Mouse (Mus musculus) gastrocnemius, postnatal 25 days (tissue): Measurements from ENCODE around the gene Per2. TPM values are rescaled to one million over a fixed set of nuclear protein-coding genes. Genes with fewer than 3 reads are reported as not detected.

ENCODE experiments used
- DNase-seq: peaks from one replicate; pipeline ENCODE4 v3.0.0; 2022
- total RNA-seq, 2 experiments: library from RNA; stranded (reverse); gene quantifications; 1 replicate in 1 of 2; 2 replicates in 1 of 2; pipeline ENCODE4 v1.2.3; 2021

The Per2 gene
- total RNA-seq, 2 experiments from 2014 or later, result 0.97 to 7.1 TPM

GRCm38 (mm10) chr1:91460069-91460468 is 945 bp upstream of the Per2 start:
- no peak for DNase-seq

- peak; percentile 72 for DNase-seq
Measured at GRCm38 (mm10) chr1:91458223-91458861, 782 bp downstream of the Per2 start.

- DNase-seq, result no peak
Measured at GRCm38 (mm10) chr1:91457698-91458097, 1.4 kb downstream of the Per2 start.

GRCm38 (mm10) chr1:91457116-91457515 is 2.0 kb downstream of the Per2 start:
- no peak for DNase-seq

DNA sequence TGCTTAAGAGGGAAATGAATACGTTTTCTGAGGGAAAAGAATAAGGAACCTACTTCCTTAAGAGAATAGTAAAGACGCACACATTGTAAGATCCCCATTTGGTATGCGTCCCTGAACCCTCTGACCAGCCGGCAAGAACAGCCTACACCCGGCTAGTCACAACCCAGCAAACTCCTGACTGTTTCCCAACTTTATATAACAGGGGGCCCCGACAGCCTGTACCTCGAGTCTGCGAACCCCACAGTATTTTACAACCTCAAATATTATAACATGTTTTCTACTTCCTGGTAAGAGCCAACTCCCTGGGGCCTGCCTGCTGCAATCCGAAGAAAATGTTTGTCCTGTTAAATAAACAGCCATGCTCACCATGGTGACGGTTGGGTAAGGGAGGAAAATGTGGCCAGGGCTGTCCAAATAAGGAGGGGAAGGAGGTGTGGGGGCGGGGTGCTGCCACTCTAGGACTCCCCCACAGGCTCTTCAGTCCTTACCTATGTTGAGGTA is 2.8 kb downstream of the Per2 start:
- DNase-seq, result peak; percentile 69

DNA sequence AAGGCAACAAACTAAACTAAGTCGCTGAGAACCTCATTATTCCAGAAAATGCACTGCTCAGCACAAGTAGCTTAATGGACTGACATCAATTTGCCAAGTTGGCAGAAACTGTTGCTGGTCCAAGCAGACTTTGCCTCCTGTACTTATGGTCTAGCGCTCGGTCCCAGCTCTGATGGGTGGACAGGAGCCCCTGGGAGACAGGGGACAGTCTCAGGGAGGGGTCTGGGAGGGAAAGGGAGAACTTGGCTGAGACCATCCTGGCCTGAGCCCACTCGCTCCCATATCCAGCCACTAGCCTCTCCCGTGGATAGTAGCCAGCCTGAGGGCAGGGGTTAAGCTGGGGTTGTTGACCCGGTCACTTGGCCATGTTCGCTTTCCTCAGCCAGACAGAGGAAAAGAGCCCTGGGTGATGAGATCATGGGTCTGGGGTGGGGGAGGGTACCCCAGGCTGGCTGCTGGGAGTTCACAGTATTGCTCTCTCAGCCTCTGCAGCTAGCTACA is 3.4 kb downstream of the Per2 start:
- DNase-seq, result peak; percentile 76

GRCm38 (mm10) chr1:91454927-91455326 is 4.2 kb downstream of the Per2 start:
- DNase-seq, result no peak

DNA sequence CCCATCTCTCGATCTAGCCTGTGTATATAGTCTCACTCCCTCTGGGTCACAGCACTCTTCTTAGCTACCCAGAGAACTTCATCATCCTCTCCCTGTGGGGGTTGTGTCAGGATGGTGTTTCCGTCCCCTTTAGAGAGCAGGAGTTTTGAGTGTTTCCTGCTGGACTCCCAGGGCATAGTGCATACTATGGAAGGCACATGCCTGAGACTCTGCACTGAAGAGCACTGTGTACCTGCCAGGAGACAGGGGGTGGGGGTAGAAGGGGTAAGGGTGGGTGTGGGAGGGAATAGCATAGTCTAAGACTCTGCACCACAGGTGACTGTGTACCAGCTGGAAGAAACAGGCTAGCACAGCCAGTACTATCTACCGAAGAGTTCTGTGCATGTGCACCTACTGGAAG is 4.8 kb downstream of the Per2 start:
- no peak for DNase-seq

DNA sequence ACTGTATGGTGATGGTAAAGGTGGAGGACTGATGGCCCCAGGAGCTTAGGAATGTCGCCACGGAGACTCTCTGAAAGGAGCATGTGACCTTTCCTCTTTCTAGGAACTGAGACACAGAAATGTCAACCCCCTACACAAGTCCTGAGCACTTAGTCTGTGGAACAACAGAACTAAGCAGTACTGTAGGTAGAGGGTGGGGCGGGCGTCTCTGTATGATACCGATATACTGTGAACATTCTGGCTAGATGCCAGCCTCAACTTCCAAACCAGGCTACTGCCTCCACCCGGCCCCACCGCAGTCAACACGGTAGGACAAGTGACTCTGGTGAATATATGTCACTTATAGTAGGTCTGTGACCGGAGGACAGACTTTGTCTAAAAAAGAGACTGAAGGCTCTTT is 5.2 kb downstream of the Per2 start:
- no peak for DNase-seq

GRCm38 (mm10) chr1:91451547-91452084 is 7.5 kb downstream of the Per2 start:
- no peak for DNase-seq

- DNase-seq, result peak; percentile 76
Measured at GRCm38 (mm10) chr1:91450851-91451250, 8.3 kb downstream of the Per2 start.

GRCm38 (mm10) chr1:91448688-91449087 is 10.4 kb downstream of the Per2 start:
- DNase-seq, result no peak

GRCm38 (mm10) chr1:91446511-91446910 is 12.6 kb downstream of the Per2 start:
- DNase-seq, result no peak

GRCm38 (mm10) chr1:91446060-91446459 is 13.1 kb downstream of the Per2 start:
- DNase-seq, result peak; percentile 85

GRCm38 (mm10) chr1:91444841-91445830 is 14.0 kb downstream of the Per2 start:
- no peak for DNase-seq

GRCm38 (mm10) chr1:91442350-91442990 is 16.7 kb downstream of the Per2 start:
- DNase-seq, result no peak

DNA sequence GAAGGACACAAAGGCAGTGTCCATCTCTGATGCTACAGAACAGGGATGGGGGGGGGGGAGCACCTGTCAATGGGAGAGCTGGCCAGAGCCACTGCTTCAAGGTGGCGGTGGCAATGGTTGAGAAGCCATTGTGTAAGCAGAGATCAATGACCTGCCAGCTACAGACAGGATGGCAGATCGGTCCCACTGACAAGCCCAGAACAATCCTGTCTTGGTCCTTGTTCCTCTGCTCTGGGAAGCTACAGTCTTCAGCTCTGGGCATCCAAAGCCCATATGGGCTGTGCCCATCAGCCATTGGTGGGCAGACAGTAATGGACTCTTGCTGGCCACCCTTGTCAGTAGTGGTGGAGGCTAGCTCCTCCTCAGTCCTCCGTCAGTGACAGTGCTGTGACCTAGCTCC is 17.3 kb downstream of the Per2 start:
- DNase-seq, result no peak

GRCm38 (mm10) chr1:91439776-91440175 is 19.3 kb downstream of the Per2 start:
- DNase-seq, result no peak

GRCm38 (mm10) chr1:91437573-91437972 is 21.6 kb downstream of the Per2 start:
- no peak for DNase-seq

GRCm38 (mm10) chr1:91437083-91437400 is 22.1 kb downstream of the Per2 start:
- DNase-seq, result no peak

DNA sequence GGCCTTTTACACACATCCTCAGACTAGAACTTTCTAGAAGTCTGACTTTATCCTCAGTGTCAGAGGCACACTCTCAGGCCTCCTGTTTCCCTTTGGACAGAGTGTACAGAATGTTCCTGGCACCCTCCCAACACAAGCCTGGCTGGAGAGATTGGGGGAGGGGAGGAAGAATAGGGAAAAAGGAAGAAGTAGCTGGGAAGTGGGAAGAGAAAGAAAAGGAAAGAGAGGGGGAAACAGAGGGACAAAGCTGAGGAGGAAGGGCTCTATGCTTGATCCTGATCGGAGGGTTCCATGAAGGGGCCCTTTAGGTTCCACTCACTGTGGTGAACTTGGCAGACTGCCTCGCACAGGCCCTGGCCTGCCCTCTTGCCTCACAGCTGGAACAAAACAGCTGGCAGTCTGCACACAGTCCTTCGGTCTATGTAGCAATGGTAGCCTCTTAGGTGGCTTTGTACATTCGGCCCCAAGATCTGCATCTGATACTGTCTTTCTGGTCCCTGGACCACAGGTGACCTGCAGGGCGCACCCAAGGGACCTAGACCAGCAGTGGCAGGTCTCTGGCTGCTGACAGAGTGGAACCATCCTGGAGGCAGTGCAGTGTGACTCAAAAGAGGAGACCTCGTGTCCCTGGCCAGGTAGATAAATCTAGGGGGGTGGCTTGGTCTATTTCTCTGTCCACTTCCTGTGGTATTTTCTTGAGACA is 22.6 kb downstream of the Per2 start:
- DNase-seq, result peak; percentile 80
